Mouse (Mus musculus) lung, adult 2 months (tissue): Measurements from ENCODE around the gene Timp2.

ENCODE experiments used
- CTCF ChIP-seq: fragments of 200-500 bp; IDR thresholded peaks from 2 replicates; pipeline ENCODE4 v1.5.1; 2011; ENCODE audit warnings: mild to moderate bottlenecking, low read length, control low read depth; ENCODE audit not compliant: insufficient read depth
- POLR2A ChIP-seq: fragments of 200-500 bp; IDR thresholded peaks from 2 replicates; pipeline ENCODE4 v1.6.1; 2011; ENCODE audit warnings: low read depth, mild to moderate bottlenecking, control low read depth, low read length, borderline replicate concordance; ENCODE audit errors: extremely low read depth

DNA sequence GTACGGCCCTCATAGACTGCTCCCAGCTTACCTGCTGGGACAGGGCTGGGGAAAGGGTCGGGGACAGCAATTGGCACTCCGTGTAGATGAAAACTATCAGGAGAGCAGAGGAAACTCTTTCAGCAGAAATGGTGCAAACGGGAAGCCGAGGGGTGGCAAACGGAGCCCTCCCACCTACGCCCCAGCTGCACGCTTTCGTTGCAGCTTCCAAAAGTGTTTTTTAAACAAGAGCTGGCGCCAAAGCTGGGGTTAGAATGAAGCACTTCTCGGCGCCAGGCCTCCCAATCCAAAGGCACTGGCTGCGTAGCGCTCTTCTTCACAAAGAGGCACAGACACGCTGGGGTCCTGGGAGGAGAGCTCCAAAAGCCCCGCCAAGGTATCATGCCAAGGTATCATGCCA, 24.8 kb downstream of the Timp2 start:
- TF ChIP-seq CTCF (no peak), POLR2A (no peak)
